Mouse (Mus musculus): Measurements from ENCODE around the gene Fan1. TPM values are rescaled to one million over a fixed set of nuclear protein-coding genes. Genes with fewer than 3 reads are reported as not detected.

Gene Fan1
- total and polyA plus RNA-seq, 3 experiments, result 2.9 to 3.6 TPM; not detected in 1

DNA sequence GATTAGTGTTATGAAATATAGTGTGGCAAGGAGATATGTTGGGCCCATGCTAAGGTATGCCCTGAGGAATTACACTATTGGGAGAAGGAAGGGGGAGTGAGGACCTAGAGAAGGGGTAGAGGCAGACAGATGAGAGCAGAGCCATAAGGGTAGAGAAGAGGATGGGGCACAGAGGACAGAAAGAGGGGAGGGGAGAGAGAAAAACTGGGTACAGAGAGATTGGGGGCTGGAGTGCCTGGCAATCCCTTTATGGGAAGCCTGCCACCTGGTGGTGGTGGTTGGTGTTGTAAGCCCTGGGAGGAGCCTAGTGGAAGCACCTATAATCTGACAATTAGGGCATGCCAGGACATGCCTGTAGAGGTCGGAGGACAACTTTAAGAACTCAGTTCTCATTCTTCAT lies 47.0 kb downstream of the Fan1 start:
- peak; percentile 76 for DNase-seq (ENCODE audit: low read depth, low spot score)
- Histone ChIP-seq H3K27me3 (ENCODE audit: control insufficient read depth in 1 of 2, insufficient read depth in 2 of 2, low read length in 2 of 2) (no peaks in the 10 kb centered on the region), H3K4me3 (ENCODE audit: control insufficient read depth in 1 of 2, insufficient read depth in 1 of 2, low read depth in 2 of 2, low read length in 2 of 2) (no peak overlapping the region), H3K79me2 (ENCODE audit: control insufficient read depth, insufficient read depth, low read length, poor library complexity) (no peaks in the 10 kb centered on the region), H3K27ac (ENCODE audit: control insufficient read depth, low read depth, low read length) (no peak overlapping the region), H3K4me1 (ENCODE audit: control insufficient read depth in 1 of 2, insufficient read depth in 2 of 2, low read length in 2 of 2) (no peaks in the 10 kb centered on the region), H3K36me3 (ENCODE audit: control insufficient read depth in 1 of 2, insufficient read depth in 2 of 2, low read length in 2 of 2) (no peaks in the 10 kb centered on the region), H3K9ac (ENCODE audit: control insufficient read depth, low read depth, low read length, poor library complexity, severe bottlenecking) (no peak overlapping the region), H3K9me3 (replicated peaks; ENCODE audit: insufficient read depth, low read length) (no peaks in the 10 kb centered on the region)
- peak; percentile 66 for TF ChIP-seq RAD21 (IDR thresholded peaks at IDR 0.05; ENCODE audit: low read depth, low read length)
- TF ChIP-seq SMC3 (IDR thresholded peaks at IDR 0.05; ENCODE audit: low read depth, low read length), result peak; percentile 93
- peak; percentile 72 to 88 (median 78) for TF ChIP-seq CTCF (IDR thresholded peaks at IDR 0.05 in 2 of 3, conservative IDR thresholded peaks at IDR 0.05 in 1 of 3; ENCODE audit: control insufficient read depth in 1 of 3, insufficient read depth in 1 of 3, low read depth in 2 of 3, low read length in 3 of 3, poor library complexity in 1 of 3, severe bottlenecking in 1 of 3)
- no peak for TF ChIP-seq POLR2AphosphoS2 (IDR thresholded peaks at IDR 0.05; ENCODE audit: low read length)
- no peak for TF ChIP-seq USF2 (IDR thresholded peaks at IDR 0.05; ENCODE audit: borderline replicate concordance in 1 of 2, insufficient read depth in 1 of 2, low read depth in 1 of 2, low read length in 2 of 2)
- peak; percentile 60 for TF ChIP-seq ZC3H11A (IDR thresholded peaks at IDR 0.05; ENCODE audit: low read depth, low read length)
- no peak for TF ChIP-seq SIN3A (IDR thresholded peaks at IDR 0.05; ENCODE audit: low read length)

DNA sequence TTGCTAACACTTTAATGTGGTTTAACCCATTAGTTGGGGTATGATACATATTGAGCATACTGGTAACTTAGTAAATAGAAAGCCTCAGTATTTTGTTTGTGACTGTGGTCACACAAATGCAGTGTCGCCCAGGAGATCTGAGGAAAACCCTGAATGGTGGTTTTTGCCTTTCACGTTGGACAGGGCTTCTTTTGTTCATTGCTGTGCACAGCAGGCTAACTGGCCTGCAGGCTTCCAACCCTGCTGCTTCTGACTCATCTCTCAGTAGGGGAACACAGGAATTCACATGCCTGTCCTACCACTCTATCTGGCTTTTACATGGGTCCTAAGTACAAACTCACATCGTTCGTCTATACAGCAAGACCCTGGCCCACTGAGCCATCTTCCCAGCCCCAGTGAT lies 52.2 kb downstream of the Fan1 start:
- H3K79me2 ChIP-seq (ENCODE audit: control insufficient read depth, insufficient read depth, low read length, poor library complexity), result no peaks in the 10 kb centered on the region
- TF ChIP-seq ZMIZ1 (IDR thresholded peaks at IDR 0.05; ENCODE audit: low read depth, low read length) (no peak), EP300 (IDR thresholded peaks at IDR 0.05; ENCODE audit: low read depth in 1 of 2, low read length in 2 of 2) (no peak), MYC (IDR thresholded peaks at IDR 0.05; ENCODE audit: low read depth, low read length) (no peak), UBTF (IDR thresholded peaks at IDR 0.05; ENCODE audit: borderline replicate concordance, insufficient read depth, low read depth, low read length) (no peak), MAZ (IDR thresholded peaks at IDR 0.05; ENCODE audit: low read depth, low read length) (no peak), KAT2A (conservative IDR thresholded peaks at IDR 0.05; ENCODE audit: low read depth, low read length) (no peak), TCF12 (IDR thresholded peaks at IDR 0.05; ENCODE audit: low read depth, low read length) (no peak), SMC3 (IDR thresholded peaks at IDR 0.05; ENCODE audit: low read depth, low read length) (no peak), MAFK (IDR thresholded peaks at IDR 0.05; ENCODE audit: borderline replicate concordance, low read depth, low read length) (no peak), TAL1 (IDR thresholded peaks at IDR 0.05; ENCODE audit: low read length) (no peak), BHLHE40 (IDR thresholded peaks at IDR 0.05; ENCODE audit: borderline replicate concordance, low read depth, low read length) (no peak), CTCF (IDR thresholded peaks at IDR 0.05 in 2 of 3, conservative IDR thresholded peaks at IDR 0.05 in 1 of 3; ENCODE audit: control insufficient read depth in 1 of 3, insufficient read depth in 1 of 3, low read depth in 2 of 3, low read length in 3 of 3, poor library complexity in 1 of 3, severe bottlenecking in 1 of 3) (no peak), E2F4 (IDR thresholded peaks at IDR 0.05; ENCODE audit: borderline replicate concordance, low read depth, low read length) (no peak), ZNF384 (IDR thresholded peaks at IDR 0.05; ENCODE audit: low read depth, low read length) (no peak), TBP (IDR thresholded peaks at IDR 0.05; ENCODE audit: low read depth, low read length) (no peak), MEF2A (IDR thresholded peaks at IDR 0.05; ENCODE audit: extremely low read depth, insufficient replicate concordance, low read depth, low read length, poor library complexity, severe bottlenecking) (no peak)
- no peak for DNase-seq (ENCODE audit: low read depth, low spot score)
- H3K4me1 ChIP-seq (ENCODE audit: control insufficient read depth in 1 of 2, insufficient read depth in 2 of 2, low read length in 2 of 2), result no peaks in the 10 kb centered on the region
- H3K4me3 ChIP-seq (ENCODE audit: control insufficient read depth in 1 of 2, insufficient read depth in 1 of 2, low read depth in 2 of 2, low read length in 2 of 2), result no peak overlapping the region
- H3K9ac ChIP-seq (ENCODE audit: control insufficient read depth, low read depth, low read length, poor library complexity, severe bottlenecking), result no peak overlapping the region
- H3K36me3 ChIP-seq (ENCODE audit: control insufficient read depth in 1 of 2, insufficient read depth in 2 of 2, low read length in 2 of 2), result no peaks in the 10 kb centered on the region
- no peak overlapping the region for H3K27ac ChIP-seq (ENCODE audit: control insufficient read depth, low read depth, low read length)
- no peaks in the 10 kb centered on the region for H3K27me3 ChIP-seq (ENCODE audit: control insufficient read depth in 1 of 2, insufficient read depth in 2 of 2, low read length in 2 of 2)
- H3K9me3 ChIP-seq (replicated peaks; ENCODE audit: insufficient read depth, low read length), result no peaks in the 10 kb centered on the region
